18 mouse cellular contexts compared by ENCODE assay signal in genomic region chr9:69376982-69377653, GRCm38 (mm10). TPM values are rescaled to one million over a fixed set of nuclear protein-coding genes. Genes with fewer than 3 reads are reported as not detected.
DNase-seq lines count a peak whose midpoint lies in the region; ATAC-seq and TF ChIP-seq lines count a peak whose summit lies in the region.
"Had no signal": no experiment of that assay in that cellular context is flagged by ENCODE, and none has a peak within 500 bp of the region (broad histone marks: within the 10 kb centered on the region; RNA-seq: fewer than 3 reads in every experiment).

No protein-coding gene starts in this region.

- peak; percentile 54 for TF ChIP-seq CTCF in intestine, postnatal 0 days (IDR thresholded peaks at IDR 0.05; ENCODE audit: low read depth)
- TF ChIP-seq CTCF in lung, embryonic 14.5 days (IDR thresholded peaks at IDR 0.05; ENCODE audit: low read depth), result peak; percentile 23; the same call in 1 of the 2 replicates
- peak; percentile 56 to 90 (median 72) for TF ChIP-seq CTCF in MEL (IDR thresholded peaks at IDR 0.05 in 2 of 3, conservative IDR thresholded peaks at IDR 0.05 in 1 of 3; ENCODE audit: control insufficient read depth in 1 of 3, insufficient read depth in 1 of 3, low read depth in 2 of 3, low read length in 3 of 3, poor library complexity in 1 of 3, severe bottlenecking in 1 of 3)

- H3K9me3 ChIP-seq in intestine, postnatal 0 days (ENCODE audit: control insufficient read depth), result no peaks in the 10 kb centered on the region
- H3K9me3 ChIP-seq in intestine, embryonic 15.5 days, result no peaks in the 10 kb centered on the region
- H3K9me3 ChIP-seq in lung, embryonic 14.5 days (ENCODE audit: low read depth, low read length), result no peaks in the 10 kb centered on the region
- H3K9me3 ChIP-seq in MEL (replicated peaks; ENCODE audit: insufficient read depth, low read length), result no peaks in the 10 kb centered on the region
- H3K9me3 ChIP-seq in limb, embryonic 10.5 days (replicated peaks), result no peaks in the 10 kb centered on the region
- H3K9me3 ChIP-seq: forebrain, embryonic 15.5 days; limb, embryonic 15.5 days; midbrain, embryonic 10.5 days; neural tube, embryonic 13.5 days had no signal

- TF ChIP-seq RAD21 in MEL (IDR thresholded peaks at IDR 0.05; ENCODE audit: low read depth, low read length), result peak; percentile 92

- no peaks in the 10 kb centered on the region for H3K36me3 ChIP-seq in intestine, postnatal 0 days (ENCODE audit: control insufficient read depth, insufficient read depth)
- no peaks in the 10 kb centered on the region for H3K36me3 ChIP-seq in intestine, embryonic 15.5 days
- 0 out of 2 replicates have a peak, but pooled peaks cover 3% of the 10 kb centered on the region for H3K36me3 ChIP-seq in lung, embryonic 14.5 days (ENCODE audit: insufficient read depth)
- peaks cover 0 to 3% of the 10 kb centered on the region in 2 experiments; a peak in 2 of 4 replicates for H3K36me3 ChIP-seq in MEL (ENCODE audit: control insufficient read depth in 1 of 2, insufficient read depth in 2 of 2, low read length in 2 of 2)
- H3K36me3 ChIP-seq in limb, embryonic 10.5 days, result no peaks in the 10 kb centered on the region
- H3K36me3 ChIP-seq: forebrain, embryonic 15.5 days had no signal

- no peak overlapping the region for H3K4me2 ChIP-seq in intestine, postnatal 0 days (replicated peaks; ENCODE audit: low read depth)
- no peak overlapping the region for H3K4me2 ChIP-seq in intestine, embryonic 15.5 days (replicated peaks)
- H3K4me2 ChIP-seq in lung, embryonic 14.5 days, result no peak overlapping the region
- H3K4me2 ChIP-seq: forebrain, embryonic 15.5 days; limb, embryonic 15.5 days; neural tube, embryonic 13.5 days had no signal

- H3K79me2 ChIP-seq in MEL (ENCODE audit: control insufficient read depth, insufficient read depth, low read length, poor library complexity), result no peaks in the 10 kb centered on the region

- WGBS in intestine, postnatal 0 days, result 80% methylated on average over 4 of the region's 4 CpGs
- WGBS in intestine, embryonic 15.5 days, result 82% methylated on average over 4 of the region's 4 CpGs
- WGBS in lung, embryonic 14.5 days, result 82% methylated on average over 4 of the region's 4 CpGs
- 74% methylated on average over 4 of the region's 4 CpGs for WGBS in limb, embryonic 10.5 days

- H3K4me3 ChIP-seq in intestine, postnatal 0 days (ENCODE audit: low read depth, low read length), result no peak overlapping the region
- no peak overlapping the region for H3K4me3 ChIP-seq in intestine, embryonic 15.5 days (replicated peaks)
- H3K4me3 ChIP-seq in lung, embryonic 14.5 days (ENCODE audit: low read depth, low read length), result no peak overlapping the region
- H3K4me3 ChIP-seq in MEL (ENCODE audit: control insufficient read depth in 1 of 2, insufficient read depth in 1 of 2, low read depth in 2 of 2, low read length in 2 of 2), result peak overlapping the region in 1 of 2 experiments; percentile 7; a peak in 1 of 4 replicates
- no peak overlapping the region for H3K4me3 ChIP-seq in limb, embryonic 10.5 days
- H3K4me3 ChIP-seq: erythroblast, embryonic 14.5 days; forebrain, embryonic 15.5 days; limb, embryonic 15.5 days; midbrain, embryonic 10.5 days; neural tube, embryonic 13.5 days had no signal

- no peak for ATAC-seq in intestine, postnatal 0 days
- no peak for ATAC-seq in intestine, embryonic 15.5 days
- no peak for ATAC-seq in lung, embryonic 14.5 days (ENCODE audit: insufficient read depth)
- ATAC-seq in megakaryocyte progenitor cell, adult 5-6 weeks (replicated peaks; ENCODE audit: poor library complexity), result peak; percentile 64
- ATAC-seq: forebrain, embryonic 15.5 days; intestine, embryonic 16.5 days had no signal

- TF ChIP-seq POLR2A in MEL (IDR thresholded peaks at IDR 0.05; ENCODE audit: control insufficient read depth in 1 of 2, insufficient read depth in 1 of 2, low read depth in 1 of 2, low read length in 2 of 2, poor library complexity in 1 of 2), result no peak

- no peaks in the 10 kb centered on the region for H3K27me3 ChIP-seq in intestine, postnatal 0 days (replicated peaks; ENCODE audit: control insufficient read depth, insufficient read depth, low read length)
- no peaks in the 10 kb centered on the region for H3K27me3 ChIP-seq in intestine, embryonic 15.5 days (replicated peaks)
- H3K27me3 ChIP-seq in lung, embryonic 14.5 days (ENCODE audit: insufficient read depth, low read length), result no peaks in the 10 kb centered on the region
- 0 out of 4 replicates have a peak, but pooled peaks cover 0 to 4% of the 10 kb centered on the region in 2 experiments for H3K27me3 ChIP-seq in MEL (ENCODE audit: control insufficient read depth in 1 of 2, insufficient read depth in 2 of 2, low read length in 2 of 2)
- no peaks in the 10 kb centered on the region; the same call in 1 of the 2 replicates for H3K27me3 ChIP-seq in limb, embryonic 10.5 days (ENCODE audit: low read depth, poor library complexity, severe bottlenecking)
- H3K27me3 ChIP-seq: forebrain, embryonic 15.5 days; limb, embryonic 15.5 days; neural tube, embryonic 13.5 days had no signal

- no peak overlapping the region for H3K9ac ChIP-seq in intestine, postnatal 0 days (ENCODE audit: low read depth, low read length)
- H3K9ac ChIP-seq in intestine, embryonic 15.5 days, result no peak overlapping the region
- H3K9ac ChIP-seq in lung, embryonic 14.5 days, result no peak overlapping the region
- no peak overlapping the region for H3K9ac ChIP-seq in MEL (ENCODE audit: control insufficient read depth, low read depth, low read length, poor library complexity, severe bottlenecking)
- H3K9ac ChIP-seq: forebrain, embryonic 15.5 days; limb, embryonic 15.5 days; neural tube, embryonic 13.5 days had no signal

- H3K4me1 ChIP-seq in intestine, postnatal 0 days (replicated peaks; ENCODE audit: control insufficient read depth, insufficient read depth, low read length), result no peaks in the 10 kb centered on the region
- H3K4me1 ChIP-seq in intestine, embryonic 15.5 days (replicated peaks), result no peaks in the 10 kb centered on the region
- no peaks in the 10 kb centered on the region for H3K4me1 ChIP-seq in lung, embryonic 14.5 days (ENCODE audit: insufficient read depth)
- H3K4me1 ChIP-seq in MEL (ENCODE audit: control insufficient read depth in 1 of 2, insufficient read depth in 2 of 2, low read length in 2 of 2), result peaks cover 0 to 9% of the 10 kb centered on the region in 2 experiments; a peak in 3 of 4 replicates
- H3K4me1 ChIP-seq in limb, embryonic 10.5 days, result no peaks in the 10 kb centered on the region; the same call in 1 of the 2 replicates
- H3K4me1 ChIP-seq: limb, embryonic 15.5 days had no signal

- peak; percentile 23 to 59; a peak in 2 of 4 replicates for TF ChIP-seq EP300 in MEL (IDR thresholded peaks at IDR 0.05; ENCODE audit: low read depth in 1 of 2, low read length in 2 of 2)

- H3K27ac ChIP-seq in intestine, postnatal 0 days (ENCODE audit: low read depth, low read length), result no peak overlapping the region
- H3K27ac ChIP-seq in intestine, embryonic 15.5 days, result no peak overlapping the region
- H3K27ac ChIP-seq in lung, embryonic 14.5 days (ENCODE audit: low read depth), result no peak overlapping the region
- H3K27ac ChIP-seq in MEL (ENCODE audit: control insufficient read depth, low read depth, low read length), result no peak overlapping the region; the same call in 1 of the 2 replicates
- no peak overlapping the region for H3K27ac ChIP-seq in limb, embryonic 10.5 days
- H3K27ac ChIP-seq: forebrain, embryonic 15.5 days; limb, embryonic 15.5 days; midbrain, embryonic 10.5 days; neural tube, embryonic 13.5 days had no signal

- DNase-seq in lung, embryonic 14.5 days, result peak; percentile 21
- no peak for DNase-seq in lung, adult 18-20 months
- peak; percentile 83 for DNase-seq in MEL (ENCODE audit: low read depth, low spot score)
- no peak for DNase-seq in limb, embryonic 10.5 days (ENCODE audit: low spot score)
- no peak for DNase-seq in cerebellum, postnatal 10 days
- DNase-seq: heart, adult 11 months; kidney, postnatal 25 days; lung, postnatal 14 days; thymus, adult 2 months had no signal

TF ChIP-seq in MEL, 35 proteins besides CTCF, POLR2A, EP300 and RAD21 (continues in another document):
- TF ChIP-seq ZMIZ1 (IDR thresholded peaks at IDR 0.05; ENCODE audit: low read depth, low read length) (no peak), MAX (IDR thresholded peaks at IDR 0.05; ENCODE audit: low read length) (0 out of 2 replicates have a peak, but pooled peaks have one; percentile 18), TCF12 (IDR thresholded peaks at IDR 0.05; ENCODE audit: low read depth, low read length) (peak; percentile 59; the same call in 1 of the 2 replicates), TAL1 (IDR thresholded peaks at IDR 0.05; ENCODE audit: low read length) (no peak), SIN3A (IDR thresholded peaks at IDR 0.05; ENCODE audit: low read length) (peak; percentile 38; the same call in 1 of the 2 replicates), MYC (IDR thresholded peaks at IDR 0.05; ENCODE audit: low read depth, low read length) (no peak), NRF1 (IDR thresholded peaks at IDR 0.05; ENCODE audit: insufficient read depth, low read depth, low read length, poor library complexity, severe bottlenecking) (0 out of 2 replicates have a peak, but pooled peaks have one; percentile 5), ZNF384 (IDR thresholded peaks at IDR 0.05; ENCODE audit: low read depth, low read length) (no peak), TBP (IDR thresholded peaks at IDR 0.05; ENCODE audit: low read depth, low read length) (no peak), GATA1 (IDR thresholded peaks at IDR 0.05; ENCODE audit: low read depth, low read length) (peak; percentile 62), ZC3H11A (IDR thresholded peaks at IDR 0.05; ENCODE audit: low read depth, low read length) (peak; percentile 79), SMC3 (IDR thresholded peaks at IDR 0.05; ENCODE audit: low read depth, low read length) (peak; percentile 85), UBTF (IDR thresholded peaks at IDR 0.05; ENCODE audit: borderline replicate concordance, insufficient read depth, low read depth, low read length) (no peak), ETS1 (IDR thresholded peaks at IDR 0.05; ENCODE audit: low read depth, low read length) (peak; percentile 4; the same call in 1 of the 2 replicates), RCOR1 (IDR thresholded peaks at IDR 0.05; ENCODE audit: low read depth, low read length) (0 out of 2 replicates have a peak, but pooled peaks have one; percentile 10)

RNA-seq across cellular contexts. Expression of gene Ice2, which starts 20.6 kb away (rescaled TPM):
- polyA plus RNA-seq in intestine, postnatal 0 days (2015; fragmentation: Nextera tagmentation; extraction: Ambion mirVana), result 5.0 and 5.2 TPM in 2 replicates
- polyA plus RNA-seq in intestine, embryonic 15.5 days (2015; fragmentation: Nextera tagmentation; extraction: Ambion mirVana), result 15.5 and 15.6 TPM in 2 replicates
- polyA plus RNA-seq in lung, embryonic 14.5 days (2014; fragmentation: Nextera tagmentation; extraction: Ambion mirVana), result 24.0 and 25.0 TPM in 2 replicates
- 14.6 and 15.7 TPM in 2 replicates for total RNA-seq in MEL (2012; rRNA removed)
- 10 to 100 TPM in 1 of 2 experiments, not detected in 1; 11.6 TPM for polyA plus RNA-seq in MEL (2012; ENCODE audit: insufficient read depth in 1 of 2, insufficient read length in 2 of 2, low read depth in 1 of 2, low replicate concordance in 2 of 2, missing spikeins in 1 of 2)
- 23.5 and 31.1 TPM in 2 replicates for total RNA-seq in megakaryocyte progenitor cell, adult 5-6 weeks (2015)
- total RNA-seq in megakaryocyte progenitor cell, adult 5-6 weeks (2017), result 18.9 and 27.6 TPM in 2 replicates
- polyA plus RNA-seq in limb, embryonic 10.5 days (2016; fragmentation: Nextera tagmentation; extraction: Ambion mirVana), result 22.5 and 25.2 TPM in 2 replicates

Comparison
In these comparisons a context has a peak if more than half of its experiments do, and no peak if none do; other contexts are left out.
1. DNase-seq: peak in lung, embryonic 14.5 days (single experiment) and MEL (single experiment); none in lung, adult 18-20 months (0 of 2), limb, embryonic 10.5 days (single experiment) and cerebellum, postnatal 10 days (0 of 2).
2. Peak in every context shown above with its lines, with median percentiles within 50 percentile points of each other: CTCF ChIP-seq.